Mouse (Mus musculus): ENCODE measurements around the gene Notch1.

The Notch1 gene

DNA sequence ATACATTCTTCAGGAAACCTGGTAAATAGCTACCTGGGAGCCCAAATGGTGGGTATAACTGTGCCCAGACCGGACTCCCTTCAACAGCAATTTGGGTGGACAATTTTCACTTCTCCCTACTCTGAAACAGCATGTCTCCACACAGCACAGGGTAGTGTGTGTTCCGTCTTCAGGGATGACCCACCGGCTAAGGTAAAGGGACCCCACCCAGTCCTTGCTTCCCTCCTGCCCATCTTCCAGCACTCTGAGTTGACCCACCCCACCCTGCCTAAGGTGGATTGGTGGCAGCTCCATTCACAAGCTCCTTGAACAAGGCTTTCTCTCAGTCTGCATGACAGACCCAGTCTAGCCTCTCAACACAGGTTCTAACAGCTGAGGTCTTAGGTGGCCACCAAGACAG lies 33.6 kb downstream of the Notch1 start:
- no peak for DNase-seq (ENCODE audit: extremely low spot score, low read depth, low spot score)

DNA sequence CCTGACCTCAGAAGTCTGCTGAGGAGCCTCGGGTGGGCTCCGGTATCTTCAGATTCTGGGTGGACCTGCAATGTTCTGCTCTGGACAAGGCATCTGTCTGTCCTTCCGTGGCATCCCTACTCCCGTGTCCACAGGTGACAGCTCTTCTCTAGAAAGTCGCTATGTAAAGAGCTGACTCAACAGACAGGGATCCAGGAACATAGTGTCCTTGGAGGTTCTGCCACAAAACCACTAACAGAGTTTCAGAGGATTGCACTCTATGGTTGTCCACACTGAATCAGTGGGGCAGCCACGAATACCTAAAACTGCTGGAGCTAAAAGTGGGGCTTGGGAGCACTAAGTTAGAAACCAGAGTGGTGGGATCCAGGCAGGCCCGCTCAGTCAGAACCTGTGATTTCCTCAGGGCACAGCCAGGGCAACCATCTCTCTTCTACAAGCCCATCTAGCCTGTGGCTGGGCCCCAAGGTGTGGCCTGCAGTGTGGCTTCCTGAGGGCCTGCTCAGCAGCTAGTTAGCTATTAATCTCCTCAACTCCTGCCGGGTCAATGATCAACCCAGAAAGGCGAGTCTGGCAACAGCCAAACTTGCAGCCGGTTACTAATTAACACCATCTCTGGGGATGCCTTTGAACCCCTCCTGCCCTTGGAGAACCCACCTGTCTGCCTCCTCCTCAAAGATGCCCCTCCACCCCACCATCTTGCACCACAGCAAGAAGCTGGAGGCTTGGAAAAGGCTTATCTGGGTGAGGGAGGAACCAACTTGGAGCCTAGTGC lies 34.6 kb downstream of the Notch1 start:
- DNase-seq (ENCODE audit: extremely low spot score, low read depth, low spot score): no peak

DNA sequence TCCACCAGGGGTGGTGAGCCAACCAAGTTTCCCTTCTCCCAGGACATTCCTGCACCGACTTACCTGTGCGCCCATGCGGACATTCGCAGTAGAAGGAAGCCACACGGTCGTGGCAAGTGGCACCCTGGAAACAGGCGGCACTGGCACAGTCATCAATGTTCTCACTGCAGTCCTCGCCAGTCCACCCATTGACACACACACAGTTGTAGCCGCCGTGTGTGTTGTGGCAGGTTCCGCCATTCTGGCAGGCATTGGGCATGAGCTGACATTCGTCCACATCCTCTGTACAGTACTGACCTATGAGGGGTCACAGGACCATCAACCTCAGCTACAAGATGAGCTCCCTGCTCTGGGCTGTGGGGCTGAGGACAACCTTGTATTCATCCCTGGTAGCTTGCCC lies 35.6 kb downstream of the Notch1 start:
- no peak for DNase-seq (ENCODE audit: extremely low spot score, low read depth, low spot score)

GRCm38 (mm10) chr2:26478685-26479205 lies 37.7 kb downstream of the Notch1 start:
- DNase-seq (ENCODE audit: extremely low spot score, low read depth, low spot score): no peak

- no peak for DNase-seq (ENCODE audit: extremely low spot score, low read depth, low spot score)
Measured at GRCm38 (mm10) chr2:26477911-26478310, 38.6 kb downstream of the Notch1 start.

- no peak for DNase-seq (ENCODE audit: extremely low spot score, low read depth, low spot score)
Measured at GRCm38 (mm10) chr2:26475505-26476430, 40.7 kb downstream of the Notch1 start.

GRCm38 (mm10) chr2:26474789-26475504 lies 41.5 kb downstream of the Notch1 start:
- DNase-seq (ENCODE audit: extremely low spot score, low read depth, low spot score): no peak

DNA sequence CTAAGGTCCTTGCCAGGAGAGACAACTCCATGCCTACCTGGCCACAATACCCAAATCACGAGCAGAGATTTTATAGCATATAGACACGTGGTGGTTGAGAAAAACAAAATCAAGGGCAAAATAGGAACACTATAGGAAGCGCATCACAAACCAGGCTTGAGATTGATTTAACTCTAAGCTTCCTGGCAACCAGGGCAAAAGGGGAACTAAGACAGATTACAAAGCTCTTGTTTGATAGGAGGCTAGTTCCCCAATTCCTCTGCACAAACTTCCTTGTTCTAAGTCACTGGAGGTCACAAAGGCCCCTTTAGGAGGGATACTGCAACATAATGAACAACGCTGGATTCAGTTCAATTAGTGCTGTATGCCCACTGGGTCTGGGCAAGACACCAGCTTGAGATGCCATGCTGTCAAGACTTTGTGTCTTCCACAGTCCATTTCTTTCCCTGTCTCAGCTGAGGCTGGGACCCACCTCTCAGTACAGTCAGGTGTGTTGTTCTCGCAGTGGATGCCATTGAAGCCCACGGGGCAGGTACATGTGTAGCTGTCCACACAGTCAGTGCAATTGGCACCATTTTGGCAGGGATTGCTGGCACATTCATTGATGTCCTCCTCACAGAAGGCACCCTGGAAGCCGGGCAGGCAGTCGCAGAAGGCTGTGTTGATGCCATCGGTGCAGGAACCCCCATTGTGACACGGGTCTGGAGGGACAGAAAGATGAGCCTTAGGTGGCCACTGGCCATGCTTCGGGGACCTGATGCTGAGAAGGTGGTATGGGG lies 44.0 kb downstream of the Notch1 start:
- DNase-seq (ENCODE audit: extremely low spot score, low read depth, low spot score): no peak

GRCm38 (mm10) chr2:26471652-26472285 lies 44.7 kb downstream of the Notch1 start:
- no peak for DNase-seq (ENCODE audit: extremely low spot score, low read depth, low spot score)

GRCm38 (mm10) chr2:26470967-26471366 lies 45.5 kb downstream of the Notch1 start:
- DNase-seq (ENCODE audit: extremely low spot score, low read depth, low spot score): no peak

GRCm38 (mm10) chr2:26468376-26468775 lies 48.1 kb downstream of the Notch1 start:
- no peak for DNase-seq (ENCODE audit: extremely low spot score, low read depth, low spot score)

- no peak for DNase-seq (ENCODE audit: extremely low spot score, low read depth, low spot score)
Measured at GRCm38 (mm10) chr2:26463412-26463811, 53.1 kb downstream of the Notch1 start.

GRCm38 (mm10) chr2:26462980-26463379 lies 53.5 kb downstream of the Notch1 start:
- DNase-seq (ENCODE audit: extremely low spot score, low read depth, low spot score): no peak

- no peak for DNase-seq (ENCODE audit: extremely low spot score, low read depth, low spot score)
Measured at GRCm38 (mm10) chr2:26461667-26462066, 54.8 kb downstream of the Notch1 start.

- no peak for DNase-seq (ENCODE audit: extremely low spot score, low read depth, low spot score)
Measured at GRCm38 (mm10) chr2:26460837-26461236, 55.6 kb downstream of the Notch1 start.

DNA sequence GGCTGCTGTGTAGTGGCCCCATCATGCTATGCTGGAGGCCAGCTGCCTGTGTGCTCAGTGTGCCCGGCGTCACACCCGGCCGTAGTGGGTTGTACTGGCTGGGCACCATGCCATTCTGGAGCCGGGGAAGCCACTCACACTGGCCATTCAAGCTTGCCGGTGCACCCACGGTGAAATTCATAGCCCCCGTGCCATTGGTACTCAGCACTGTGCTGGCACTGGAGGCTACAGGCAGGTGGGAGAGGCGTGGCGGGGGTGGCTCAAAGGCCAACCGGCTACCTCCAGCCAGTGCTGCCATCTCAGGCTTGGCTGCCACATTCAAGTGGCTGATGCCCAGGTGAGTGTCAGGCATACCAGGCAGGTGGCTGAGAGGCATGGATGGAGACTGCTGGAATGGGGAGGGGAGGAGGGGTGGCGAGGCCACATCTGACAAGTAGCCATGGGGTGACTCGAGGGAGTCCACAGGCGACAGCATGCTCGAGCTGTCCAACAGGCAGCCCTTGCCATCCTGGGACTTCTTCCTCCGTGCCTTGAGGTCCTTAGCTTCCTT lies 56.3 kb downstream of the Notch1 start:
- DNase-seq (ENCODE audit: extremely low spot score, low read depth, low spot score): no peak

- no peak for DNase-seq (ENCODE audit: extremely low spot score, low read depth, low spot score)
Measured at GRCm38 (mm10) chr2:26459478-26459877, 57.0 kb downstream of the Notch1 start.

DNA sequence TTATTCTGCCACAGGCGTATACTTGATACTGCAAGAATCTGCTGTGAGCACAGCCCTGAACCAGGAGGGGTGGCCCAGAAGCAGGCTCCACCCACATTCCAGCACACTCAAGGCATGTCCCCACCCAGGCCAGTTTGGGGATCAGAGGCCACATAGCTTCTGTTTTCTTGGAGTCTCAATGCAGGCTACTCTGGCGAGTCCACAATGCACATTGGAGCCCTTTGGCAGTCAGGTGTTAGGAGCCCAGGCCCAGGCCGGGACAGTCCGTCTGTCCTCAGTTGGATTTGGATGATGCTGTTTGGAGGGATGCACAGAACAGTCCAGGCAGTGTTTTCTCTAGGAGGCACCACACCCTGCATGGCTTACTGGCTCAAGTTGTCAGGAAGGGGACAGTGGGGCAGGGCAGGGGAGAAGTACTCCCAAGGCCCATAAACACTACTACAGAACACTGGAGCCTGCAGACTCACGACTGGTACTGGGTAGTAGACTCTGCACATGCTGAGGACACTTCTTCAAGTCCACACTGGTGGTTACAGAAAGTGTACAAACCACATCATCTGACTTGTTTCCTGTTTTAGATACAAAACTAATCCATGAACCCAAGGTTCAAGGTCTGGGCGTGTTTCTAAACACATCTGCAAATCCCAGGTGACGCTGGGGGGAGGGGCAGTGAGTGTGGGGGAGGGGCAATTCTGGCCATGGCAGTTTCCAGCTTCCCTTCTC lies 57.9 kb downstream of the Notch1 start:
- no peak for DNase-seq (ENCODE audit: extremely low spot score, low read depth, low spot score)
